Mouse (Mus musculus) megakaryocyte, embryonic 14.5 days (primary cell): ENCODE data around the gene Tmem131l.

Experiments
- FLI1 ChIP-seq: IDR thresholded peaks from 2 replicates; pipeline ENCODE4 v1.6.1; 2012; ENCODE audit warnings: low read length, inconsistent platforms, mixed read lengths
- GATA1 ChIP-seq: IDR thresholded peaks from 3 replicates; pipeline ENCODE4 v1.6.1; 2012; ENCODE audit warnings: mixed read lengths, low read length, inconsistent platforms, borderline replicate concordance

DNA sequence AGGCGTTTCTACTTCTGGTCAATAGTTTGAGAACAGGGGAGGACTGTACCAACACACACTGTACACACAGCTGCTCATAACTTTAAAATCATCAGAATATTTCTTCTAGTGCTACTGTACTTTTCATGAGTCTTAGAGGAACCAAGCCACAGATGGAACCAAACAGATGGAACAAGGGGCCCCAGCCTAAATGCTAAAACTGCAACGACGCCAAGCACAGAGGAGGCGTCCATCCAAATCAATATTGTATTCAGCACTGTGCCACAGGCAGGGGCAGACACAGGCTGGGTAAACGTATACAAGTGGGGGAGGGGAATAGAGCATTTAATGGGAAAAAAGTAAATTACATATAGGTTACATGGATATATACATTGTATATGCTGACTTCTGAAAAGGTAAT is 42.4 kb downstream of the Tmem131l start:
- TF ChIP-seq GATA1 (no peak), FLI1 (no peak)
